In the genomic region with DNA sequence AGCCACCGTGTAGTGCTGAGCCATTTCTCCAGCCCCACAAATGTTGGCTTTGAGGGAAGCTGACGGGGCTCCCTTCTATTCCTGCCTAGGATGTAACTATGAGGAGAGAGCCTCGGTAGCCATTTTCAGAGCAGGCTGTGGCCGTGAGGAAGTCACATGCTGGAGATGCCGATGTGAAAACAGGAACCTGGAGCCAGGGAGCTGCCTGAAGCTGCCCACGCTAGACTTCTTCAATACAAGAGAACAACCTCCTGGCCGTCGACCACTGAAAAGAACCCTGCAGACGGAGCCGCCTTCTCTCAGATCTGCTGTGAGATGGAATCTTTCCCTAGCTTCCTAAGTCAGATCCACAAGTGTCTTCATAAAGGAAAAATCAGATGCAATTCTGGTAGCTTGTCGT, we compare ENCODE assay signal across 21 mouse cellular contexts. TPM values are rescaled to one million over a fixed set of nuclear protein-coding genes. Genes with fewer than 3 reads are reported as not detected.
DNase-seq lines count a peak whose midpoint lies in the region; ATAC-seq lines count a peak whose summit lies in the region.
"Had no signal": no experiment of that assay in that cellular context is flagged by ENCODE, and none has a peak within 500 bp of the region (broad histone marks: within the 10 kb centered on the region; RNA-seq: fewer than 3 reads in every experiment).

No protein-coding gene starts in this region.

- WGBS in heart, embryonic 12.5 days = 45% methylated on average over 11 of the region's 11 CpGs

- no peak overlapping the region for H3K27ac ChIP-seq in heart, embryonic 12.5 days (ENCODE audit: poor library complexity, severe bottlenecking)
- H3K27ac ChIP-seq: heart, embryonic 10.5 days; hindbrain, embryonic 12.5 days; limb, embryonic 15.5 days; midbrain, embryonic 10.5 days had no signal

- ATAC-seq in heart, embryonic 12.5 days (ENCODE audit: insufficient number of reproducible peaks, low FRiP score) = no peak
- peak; percentile 84 for ATAC-seq in megakaryocyte, adult 5-6 weeks (ENCODE audit: poor library complexity, severe bottlenecking)
- ATAC-seq: forebrain, embryonic 14.5 days; intestine, embryonic 16.5 days; liver, postnatal 0 days had no signal

- H3K36me3 ChIP-seq in heart, embryonic 12.5 days = no peaks in the 10 kb centered on the region
- H3K36me3 ChIP-seq: heart, embryonic 10.5 days; hindbrain, embryonic 12.5 days; limb, embryonic 15.5 days; midbrain, embryonic 10.5 days had no signal

- no peaks in the 10 kb centered on the region for H3K9me3 ChIP-seq in heart, embryonic 12.5 days (replicated peaks)
- H3K9me3 ChIP-seq: heart, embryonic 10.5 days; hindbrain, embryonic 12.5 days; limb, embryonic 15.5 days; midbrain, embryonic 10.5 days had no signal

- DNase-seq in heart, adult 11 months = no peak
- DNase-seq in left cerebral cortex, postnatal 25 days (ENCODE audit: low spot score in 2 of 2) = peak; percentile 47 to 64
- DNase-seq in left cerebral cortex, adult 8-10 months (ENCODE audit: low spot score in 2 of 2) = no peak
- peak; percentile 56 for DNase-seq in MEL-GATA-1-ER (ENCODE audit: extremely low read depth, low read depth)
- DNase-seq in thymus, postnatal 4 days = no peak
- DNase-seq in kidney, adult 11 months = no peak
- DNase-seq: adrenal gland, adult 8-10 months; cerebellum, adult 9-11 months; kidney, postnatal 10 days; layer of hippocampus, postnatal 36 days; liver, postnatal 0 days; right cerebral cortex, postnatal 14 days had no signal

- 0 out of 2 replicates have a peak overlapping the region, but pooled peaks have one; percentile 4 for H3K4me2 ChIP-seq in heart, embryonic 12.5 days
- H3K4me2 ChIP-seq: hindbrain, embryonic 12.5 days; limb, embryonic 15.5 days had no signal

- H3K9ac ChIP-seq in heart, embryonic 12.5 days = no peak overlapping the region
- H3K9ac ChIP-seq: hindbrain, embryonic 12.5 days; limb, embryonic 15.5 days; liver, postnatal 0 days had no signal

- H3K4me3 ChIP-seq in heart, embryonic 12.5 days = no peak overlapping the region
- H3K4me3 ChIP-seq: heart, embryonic 10.5 days; hindbrain, embryonic 12.5 days; limb, embryonic 15.5 days; midbrain, embryonic 10.5 days; myocyte had no signal

- H3K4me1 ChIP-seq in heart, embryonic 12.5 days (replicated peaks) = 0 out of 2 replicates have a peak, but pooled peaks cover 3% of the 10 kb centered on the region
- H3K4me1 ChIP-seq: hindbrain, embryonic 12.5 days; midbrain, embryonic 10.5 days had no signal

- intact Hi-C loops in left cerebral cortex, postnatal 25 days (cut with DNase I) = no loop called here

- H3K27me3 ChIP-seq in heart, embryonic 12.5 days (replicated peaks) = peaks cover 11% of the 10 kb centered on the region; the same call in 1 of the 2 replicates

RNA-seq across cellular contexts. Expression of a gene that starts 23.2 kb away (rescaled TPM):
- polyA plus RNA-seq in heart, embryonic 12.5 days (2016; fragmentation: Nextera tagmentation; extraction: Ambion mirVana) = 4.3 and 5.8 TPM in 2 replicates
- 10 to 100 TPM; 17.0 to 17.8 TPM for total RNA-seq in left cerebral cortex, postnatal 25 days (2021)
- 10 to 100 TPM; 12.8 to 17.7 (median 14.5) TPM for total RNA-seq in left cerebral cortex, adult 8-10 months (2022)
- 115 and 120 TPM in 2 replicates for total RNA-seq in megakaryocyte, adult 5-6 weeks (2015)
- 70.4 and 71.5 TPM in 2 replicates for total RNA-seq in megakaryocyte, adult 5-6 weeks (2017)

RNA-seq across cellular contexts. Expression of a gene that starts 32.7 kb away (rescaled TPM):
- polyA plus RNA-seq in heart, embryonic 12.5 days (2016; fragmentation: Nextera tagmentation; extraction: Ambion mirVana) = 10.3 and 10.7 TPM in 2 replicates
- total RNA-seq in left cerebral cortex, postnatal 25 days (2021) = 10 to 100 TPM; 17.7 to 18.8 TPM
- 10 to 100 TPM; 13.1 to 15.9 (median 14.7) TPM for total RNA-seq in left cerebral cortex, adult 8-10 months (2022)
- 4.5 and 4.7 TPM in 2 replicates for total RNA-seq in megakaryocyte, adult 5-6 weeks (2015)
- 13.3 and 14.4 TPM in 2 replicates for total RNA-seq in megakaryocyte, adult 5-6 weeks (2017)

RNA-seq across cellular contexts. Expression of a gene that starts 51.5 kb away (rescaled TPM):
- polyA plus RNA-seq in heart, embryonic 12.5 days (2016; fragmentation: Nextera tagmentation; extraction: Ambion mirVana) = 3.1 and 4.4 TPM in 2 replicates
- 1 to 10 TPM; 1.9 to 2.0 TPM for total RNA-seq in left cerebral cortex, postnatal 25 days (2021)
- 1 to 10 TPM; 3.7 to 5.3 (median 3.8) TPM for total RNA-seq in left cerebral cortex, adult 8-10 months (2022)
- 5.9 and 6.2 TPM in 2 replicates for total RNA-seq in megakaryocyte, adult 5-6 weeks (2015)
- 10.9 and 12.2 TPM in 2 replicates for total RNA-seq in megakaryocyte, adult 5-6 weeks (2017)

Comparison
In these comparisons a context has a peak if more than half of its experiments do, and no peak if none do; other contexts are left out.
1. DNase-seq: peak in left cerebral cortex, postnatal 25 days (2 of 2) and MEL-GATA-1-ER (single experiment); none in heart, adult 11 months (single experiment), left cerebral cortex, adult 8-10 months (0 of 2), thymus, postnatal 4 days (single experiment) and kidney, adult 11 months (single experiment).